Mouse (Mus musculus) G1E (cell line): ENCODE data around the gene Btn1a1.

Experiments
- CTCF ChIP-seq: IDR thresholded peaks from 2 replicates; pipeline ENCODE4 v1.5.1; 2012; ENCODE audit warnings: low read depth, low read length, inconsistent platforms, mixed read lengths
- GATA2 ChIP-seq: IDR thresholded peaks from 2 replicates; pipeline ENCODE4 v1.6.1; 2012; ENCODE audit warnings: low read depth, low read length, inconsistent platforms, borderline replicate concordance

GRCm38 (mm10) chr13:23464841-23465366 lies 797 bp downstream of the Btn1a1 start:
- TF ChIP-seq GATA2 (no peak), CTCF (no peak)
